Mouse (Mus musculus) CH12.LX (cell line): ENCODE results near the gene Olfml3. TPM values are rescaled to one million over a fixed set of nuclear protein-coding genes. Genes with fewer than 3 reads are reported as not detected.

Experiments used
- DNase-seq: peaks from one replicate; pipeline ENCODE4 v3.0.0-alpha.2; 2013; ENCODE audit errors: extremely low read depth
- H3K27ac ChIP-seq: 2 replicates; pipeline ENCODE4 v1.5.1; 2012; ENCODE audit warnings: low read depth, mild to moderate bottlenecking, control low read depth, moderate library complexity; ENCODE audit not compliant: insufficient read depth
- H3K27me3 ChIP-seq: replicated peaks from 2 replicates; pipeline ENCODE3; 2012; ENCODE audit warnings: inconsistent platforms
- H3K36me3 ChIP-seq, 2 experiments: replicated peaks in 1 of 2; 2 replicates each; pipeline versions ENCODE3 to v1.6.1; 2012; ENCODE audit warnings: inconsistent platforms in 1 of 2, low read length in 1 of 2, mild to moderate bottlenecking in 1 of 2, mixed read lengths in 1 of 2, moderate library complexity in 1 of 2; ENCODE audit not compliant: control insufficient read depth in 1 of 2, insufficient read depth in 1 of 2
- H3K4me1 ChIP-seq, 2 experiments: 2 replicates each; pipeline ENCODE4 v1.6.1; 2012; ENCODE audit warnings: inconsistent platforms in 1 of 2, moderate library complexity in 1 of 2; ENCODE audit not compliant: insufficient read depth in 2 of 2, control insufficient read depth in 1 of 2
- H3K4me2 ChIP-seq: 2 replicates; pipeline ENCODE4 v1.6.1; 2012; ENCODE audit warnings: low read depth, mild to moderate bottlenecking, control low read depth; ENCODE audit not compliant: poor library complexity, insufficient read depth, severe bottlenecking
- H3K4me3 ChIP-seq, 3 experiments: fragments of 150-350 bp in 1 of 3; sonication (generic) in 1 of 3; replicated peaks in 1 of 3; 2 replicates each; pipeline versions ENCODE3 to v1.5.1; 2011 to 2012; ENCODE audit warnings: low read depth in 2 of 3, low read length in 2 of 3, mild to moderate bottlenecking in 2 of 3, moderate library complexity in 2 of 3, control low read depth in 1 of 3, improper control_type of control experiment in 1 of 3, inconsistent platforms in 1 of 3, mixed read lengths in 1 of 3; ENCODE audit not compliant: poor library complexity in 1 of 3
- H3K79me2 ChIP-seq: replicated peaks from 2 replicates; pipeline ENCODE4 v1.6.1; 2012; ENCODE audit warnings: mild to moderate bottlenecking, moderate library complexity; ENCODE audit not compliant: control insufficient read depth, poor library complexity, insufficient read depth, severe bottlenecking; ENCODE audit errors: extremely low read depth
- H3K9ac ChIP-seq: 2 replicates; pipeline ENCODE4 v1.6.1; 2012; ENCODE audit warnings: low read depth, mild to moderate bottlenecking, control low read depth, moderate library complexity; ENCODE audit not compliant: insufficient read depth
- H3K9me3 ChIP-seq: replicated peaks from 2 replicates; pipeline ENCODE3; 2012; ENCODE audit warnings: low read length, inconsistent platforms, mixed read lengths
- BHLHE40 ChIP-seq: IDR thresholded peaks from 2 replicates; pipeline ENCODE4 v1.6.1; 2011; ENCODE audit warnings: mild to moderate bottlenecking, low read depth, low read length, improper control_type of control experiment
- CHD2 ChIP-seq: IDR thresholded peaks from 2 replicates; pipeline ENCODE4 v1.6.1; 2011; ENCODE audit warnings: low read length, improper control_type of control experiment
- CTCF ChIP-seq, 2 experiments: IDR thresholded peaks in 1 of 2; conservative IDR thresholded peaks in 1 of 2; 2 replicates each; pipeline ENCODE4 v1.5.1; 2011 to 2012; ENCODE audit warnings: low read depth in 2 of 2, low read length in 2 of 2, improper control_type of control experiment in 1 of 2, inconsistent platforms in 1 of 2, mild to moderate bottlenecking in 1 of 2, moderate library complexity in 1 of 2
- E2F4 ChIP-seq: IDR thresholded peaks from 2 replicates; pipeline ENCODE4 v1.6.1; 2011; ENCODE audit warnings: low read depth, low read length, improper control_type of control experiment; ENCODE audit not compliant: insufficient replicate concordance
- ELF1 ChIP-seq: IDR thresholded peaks from 2 replicates; pipeline ENCODE4 v1.6.1; 2014; ENCODE audit warnings: low read depth, mild to moderate bottlenecking, inconsistent platforms, low read length, improper control_type of control experiment
- EP300 ChIP-seq: IDR thresholded peaks from 2 replicates; pipeline ENCODE4 v1.6.1; 2011; ENCODE audit warnings: low read length, improper control_type of control experiment
- ETS1 ChIP-seq: conservative IDR thresholded peaks from 2 replicates; pipeline ENCODE4 v1.6.1; 2012; ENCODE audit warnings: low read depth, mild to moderate bottlenecking, inconsistent platforms, low read length, improper control_type of control experiment, moderate library complexity
- GABPA ChIP-seq: IDR thresholded peaks from 2 replicates; pipeline ENCODE4 v1.6.1; 2012; ENCODE audit warnings: low read depth, low read length, improper control_type of control experiment, inconsistent platforms; ENCODE audit not compliant: insufficient replicate concordance
- HCFC1 ChIP-seq: IDR thresholded peaks from 2 replicates; pipeline ENCODE4 v1.6.1; 2012; ENCODE audit warnings: low read depth, mild to moderate bottlenecking, inconsistent platforms, low read length, improper control_type of control experiment
- IRF4 ChIP-seq: IDR thresholded peaks from 2 replicates; pipeline ENCODE4 v1.6.1; 2014; ENCODE audit warnings: low read depth, mild to moderate bottlenecking, inconsistent platforms, low read length, improper control_type of control experiment
- JUN ChIP-seq: IDR thresholded peaks from 2 replicates; pipeline ENCODE4 v1.6.1; 2011; ENCODE audit warnings: low read depth, mild to moderate bottlenecking, low read length, improper control_type of control experiment, moderate library complexity; ENCODE audit not compliant: insufficient read depth
- JUND ChIP-seq: conservative IDR thresholded peaks from 2 replicates; pipeline ENCODE4 v1.6.1; 2011; ENCODE audit warnings: low read depth, low read length, improper control_type of control experiment
- KAT2A ChIP-seq: IDR thresholded peaks from 2 replicates; pipeline ENCODE4 v1.6.1; 2012; ENCODE audit warnings: low read length, improper control_type of control experiment, inconsistent platforms; ENCODE audit not compliant: insufficient replicate concordance
- MAFK ChIP-seq: IDR thresholded peaks from 2 replicates; pipeline ENCODE4 v1.6.1; 2011; ENCODE audit warnings: low read length, improper control_type of control experiment; ENCODE audit not compliant: insufficient replicate concordance
- MAX ChIP-seq: IDR thresholded peaks from 2 replicates; pipeline ENCODE4 v1.6.1; 2011; ENCODE audit warnings: low read length, improper control_type of control experiment
- MAZ ChIP-seq: IDR thresholded peaks from 2 replicates; pipeline ENCODE4 v1.6.1; 2012; ENCODE audit warnings: low read depth, mild to moderate bottlenecking, inconsistent platforms, low read length, improper control_type of control experiment, moderate library complexity
- MEF2A ChIP-seq: IDR thresholded peaks from 2 replicates; pipeline ENCODE4 v1.6.1; 2014; ENCODE audit warnings: low read depth, mild to moderate bottlenecking, inconsistent platforms, low read length, improper control_type of control experiment, borderline replicate concordance
- MXI1 ChIP-seq: IDR thresholded peaks from 2 replicates; pipeline ENCODE4 v1.6.1; 2011; ENCODE audit warnings: mild to moderate bottlenecking, low read depth, low read length, improper control_type of control experiment
- MYC ChIP-seq: IDR thresholded peaks from 2 replicates; pipeline ENCODE4 v1.6.1; 2011; ENCODE audit warnings: low read depth, mild to moderate bottlenecking, improper control_type of control experiment, low read length
- NELFE ChIP-seq: IDR thresholded peaks from 2 replicates; pipeline ENCODE4 v1.6.1; 2011; ENCODE audit warnings: low read depth, low read length, improper control_type of control experiment
- NRF1 ChIP-seq: IDR thresholded peaks from 2 replicates; pipeline ENCODE4 v1.6.1; 2014; ENCODE audit warnings: low read depth, mild to moderate bottlenecking, inconsistent platforms, low read length, improper control_type of control experiment, moderate library complexity
- PAX5 ChIP-seq: IDR thresholded peaks from 2 replicates; pipeline ENCODE4 v1.6.1; 2012; ENCODE audit warnings: low read length, inconsistent platforms, mixed read lengths
- POLR2A ChIP-seq: IDR thresholded peaks from 2 replicates; pipeline ENCODE4 v1.6.1; 2011; ENCODE audit warnings: low read depth, mild to moderate bottlenecking, improper control_type of control experiment, low read length
- POLR2AphosphoS2 ChIP-seq: IDR thresholded peaks from 2 replicates; pipeline ENCODE4 v1.6.1; 2011; ENCODE audit warnings: low read depth, low read length, improper control_type of control experiment
- RAD21 ChIP-seq: IDR thresholded peaks from 2 replicates; pipeline ENCODE4 v1.6.1; 2011; ENCODE audit warnings: low read depth, mild to moderate bottlenecking, low read length, improper control_type of control experiment, moderate library complexity
- RCOR1 ChIP-seq: conservative IDR thresholded peaks from 2 replicates; pipeline ENCODE4 v1.6.1; 2012; ENCODE audit warnings: low read depth, mild to moderate bottlenecking, inconsistent platforms, low read length, improper control_type of control experiment
- SIN3A ChIP-seq: IDR thresholded peaks from 2 replicates; pipeline ENCODE4 v1.6.1; 2012; ENCODE audit warnings: low read length, improper control_type of control experiment, inconsistent platforms
- SMC3 ChIP-seq: IDR thresholded peaks from 2 replicates; pipeline ENCODE4 v1.6.1; 2011; ENCODE audit warnings: low read depth, low read length, improper control_type of control experiment
- TBP ChIP-seq: conservative IDR thresholded peaks from 2 replicates; pipeline ENCODE4 v1.6.1; 2011; ENCODE audit warnings: low read depth, low read length, improper control_type of control experiment
- TCF12 ChIP-seq: IDR thresholded peaks from 2 replicates; pipeline ENCODE4 v1.6.1; 2014; ENCODE audit warnings: low read depth, mild to moderate bottlenecking, inconsistent platforms, low read length, improper control_type of control experiment
- UBTF ChIP-seq: IDR thresholded peaks from 2 replicates; pipeline ENCODE4 v1.6.1; 2012; ENCODE audit warnings: low read depth, mild to moderate bottlenecking, inconsistent platforms, low read length, improper control_type of control experiment, moderate library complexity
- USF2 ChIP-seq: conservative IDR thresholded peaks from 2 replicates; pipeline ENCODE4 v1.6.1; 2011; ENCODE audit warnings: low read depth, low read length, improper control_type of control experiment
- ZC3H11A ChIP-seq: IDR thresholded peaks from 2 replicates; pipeline ENCODE4 v1.6.1; 2012; ENCODE audit warnings: low read depth, mild to moderate bottlenecking, inconsistent platforms, low read length, improper control_type of control experiment
- ZKSCAN1 ChIP-seq: IDR thresholded peaks from 2 replicates; pipeline ENCODE4 v1.6.1; 2012; ENCODE audit warnings: low read depth, inconsistent platforms, low read length, improper control_type of control experiment, borderline replicate concordance
- ZMIZ1 ChIP-seq: IDR thresholded peaks from 2 replicates; pipeline ENCODE4 v1.6.1; 2012; ENCODE audit warnings: low read depth, mild to moderate bottlenecking, inconsistent platforms, low read length, improper control_type of control experiment
- ZNF384 ChIP-seq: IDR thresholded peaks from 2 replicates; pipeline ENCODE4 v1.6.1; 2012; ENCODE audit warnings: low read depth, low read length, improper control_type of control experiment, inconsistent platforms
- dilution Hi-C: fragments of 300-500 bp; cut with MboI; formaldehyde crosslinking; loops from 2 replicates; pipeline ENCODE4 v1.14.3; 2020; ENCODE audit warnings: low sequenced_read_pairs; ENCODE audit not compliant: extremely low pct_unique_long_range_greater_than_20kb, extremely low pct_ligation_motif_present
- in situ Hi-C: fragments of 300-500 bp; cut with MboI; formaldehyde crosslinking; loops from 3 replicates; pipeline ENCODE4 v1.14.3; 2019; ENCODE audit warnings: low sequenced_read_pairs, low pct_ligation_motif_present, low pct_unique_long_range_greater_than_20kb, mixed read lengths
- polyA plus RNA-seq: library from polyadenylated mRNA; unstranded; fragments of >175 nt; gene quantifications from 2 replicates; pipeline ENCODE4 v1.2.1, GENCODE M21; 2012; ENCODE audit warnings: low read depth; ENCODE audit not compliant: insufficient read length
- total RNA-seq, 2 experiments: library from RNA; depleted of rRNA; stranded (reverse); fragments of 300-350 nt in 1 of 2; fragments of >200 nt in 1 of 2; gene quantifications; 2 replicates each; pipeline ENCODE4 v1.2.3; 2012 to 2014

The Olfml3 gene
- total and polyA plus RNA-seq, 3 experiments = 14.0 to 33.3 (median 19.7) TPM

- Histone ChIP-seq H3K27me3 (no peaks in the 10 kb centered on the region), H3K4me3 (peak overlapping the region in 1 of 3 experiments; percentile 3), H3K27ac (peak overlapping the region; percentile 78; the same call in 1 of the 2 replicates), H3K4me2 (peak overlapping the region; percentile 74), H3K79me2 (peaks cover 6% of the 10 kb centered on the region; the same call in 1 of the 2 replicates), H3K9ac (peak overlapping the region; percentile 25; the same call in 1 of the 2 replicates), H3K36me3 (peaks cover 0 to 9% of the 10 kb centered on the region in 2 experiments), H3K4me1 (peaks cover 23 to 80% of the 10 kb centered on the region in 2 experiments), H3K9me3 (no peaks in the 10 kb centered on the region)
- in situ Hi-C loops (loop anchor here (10.0 kb wide), 1 partner anchor 299 kb away; no protein-coding TSS in a partner anchor), dilution Hi-C loops (no loop called here)
- peak; percentile 60 for DNase-seq
- TF ChIP-seq NELFE (no peak), ZC3H11A (no peak), USF2 (no peak), MAFK (no peak), MAZ (no peak), MYC (peak; percentile 98), KAT2A (no peak), ZNF384 (no peak), ZMIZ1 (no peak), NRF1 (peak; percentile 49), JUND (no peak), UBTF (no peak), ZKSCAN1 (no peak), RCOR1 (no peak), MEF2A (0 out of 2 replicates have a peak, but pooled peaks have one; percentile 44), TBP (no peak), RAD21 (peak; percentile 5; the same call in 1 of the 2 replicates), CTCF (conservative IDR thresholded peaks at IDR 0.05 in 1 of 2, IDR thresholded peaks at IDR 0.05 in 1 of 2; ENCODE audit: low read depth in 2 of 2, low read length in 2 of 2) (peak in 1 of 2 experiments; percentile 43; a peak in 2 of 4 replicates), SIN3A (peak; percentile 60; the same call in 1 of the 2 replicates), POLR2A (0 out of 2 replicates have a peak, but pooled peaks have one; percentile 22), POLR2AphosphoS2 (no peak), SMC3 (peak; percentile 20; the same call in 1 of the 2 replicates), CHD2 (no peak), MAX (peak; percentile 93), GABPA (no peak), E2F4 (no peak), IRF4 (peak; percentile 54; the same call in 1 of the 2 replicates), BHLHE40 (peak; percentile 86), MXI1 (peak; percentile 85), TCF12 (peak; percentile 71), ELF1 (peak; percentile 24; the same call in 1 of the 2 replicates), JUN (no peak; the same call in 1 of the 2 replicates), PAX5 (no peak), EP300 (no peak), ETS1 (peak; percentile 53), HCFC1 (no peak)
Observed at GRCm38 (mm10) chr3:103733799-103734695, 3.8 kb downstream of the Olfml3 start.
